Mouse (Mus musculus) ZHBTc4 (cell line): ENCODE data around the gene Plod2.

Source experiments
- DNase-seq: peaks from one replicate; pipeline ENCODE4 v3.0.0-alpha.2; 2011; ENCODE audit warnings: low read depth, low spot score

The Plod2 gene

DNA sequence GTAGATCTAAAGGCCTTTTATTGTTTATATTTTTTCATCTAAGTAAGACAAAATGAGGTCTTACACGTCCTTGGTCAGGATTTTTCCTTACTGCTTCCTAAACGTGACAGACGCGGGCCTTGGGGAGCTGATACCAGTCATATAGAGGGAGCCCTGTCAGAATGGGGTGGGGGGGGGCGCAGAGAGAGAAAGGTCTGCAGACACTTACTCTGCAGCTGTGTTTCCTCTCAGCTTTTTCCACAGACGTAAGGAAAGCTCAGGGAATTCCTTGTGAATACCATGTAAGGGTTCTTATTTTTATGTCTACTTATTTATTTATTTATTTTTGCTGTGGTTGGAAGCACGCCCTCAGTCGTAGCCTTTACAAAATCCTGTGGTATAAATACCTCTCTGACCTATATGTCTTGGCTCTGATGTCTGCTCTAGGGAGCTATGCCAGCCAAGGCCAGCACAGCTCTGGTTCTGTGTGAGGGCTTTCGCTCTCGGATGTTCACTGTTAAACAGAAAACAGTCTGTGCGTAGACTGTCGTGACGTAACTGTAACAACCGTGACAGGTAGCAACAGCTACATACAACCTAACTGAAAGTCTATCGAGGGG is 58.0 kb downstream of the Plod2 start:
- DNase-seq = no peak

GRCm38 (mm10) chr9:92601551-92601950 is 59.5 kb downstream of the Plod2 start:
- no peak for DNase-seq

DNA sequence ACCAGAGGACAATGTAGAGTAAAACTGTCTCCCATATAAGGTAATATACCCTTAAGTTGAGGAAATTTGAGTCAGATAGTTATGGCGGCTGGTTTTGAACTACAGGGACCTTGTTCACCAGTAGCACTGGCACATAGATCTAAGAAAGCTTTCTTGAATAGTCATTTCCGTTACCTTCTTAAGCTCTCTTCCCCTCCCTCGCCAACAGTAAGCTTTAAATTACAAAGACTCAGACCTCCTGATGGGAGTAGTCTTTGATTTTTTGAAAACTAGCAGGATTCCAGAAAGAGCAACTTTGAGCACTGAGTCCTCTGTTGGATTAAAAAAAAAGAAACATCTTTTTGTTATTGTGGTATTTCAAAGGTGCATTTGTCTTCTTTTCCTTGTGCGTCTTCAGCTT is 61.5 kb downstream of the Plod2 start:
- DNase-seq = peak; percentile 59

DNA sequence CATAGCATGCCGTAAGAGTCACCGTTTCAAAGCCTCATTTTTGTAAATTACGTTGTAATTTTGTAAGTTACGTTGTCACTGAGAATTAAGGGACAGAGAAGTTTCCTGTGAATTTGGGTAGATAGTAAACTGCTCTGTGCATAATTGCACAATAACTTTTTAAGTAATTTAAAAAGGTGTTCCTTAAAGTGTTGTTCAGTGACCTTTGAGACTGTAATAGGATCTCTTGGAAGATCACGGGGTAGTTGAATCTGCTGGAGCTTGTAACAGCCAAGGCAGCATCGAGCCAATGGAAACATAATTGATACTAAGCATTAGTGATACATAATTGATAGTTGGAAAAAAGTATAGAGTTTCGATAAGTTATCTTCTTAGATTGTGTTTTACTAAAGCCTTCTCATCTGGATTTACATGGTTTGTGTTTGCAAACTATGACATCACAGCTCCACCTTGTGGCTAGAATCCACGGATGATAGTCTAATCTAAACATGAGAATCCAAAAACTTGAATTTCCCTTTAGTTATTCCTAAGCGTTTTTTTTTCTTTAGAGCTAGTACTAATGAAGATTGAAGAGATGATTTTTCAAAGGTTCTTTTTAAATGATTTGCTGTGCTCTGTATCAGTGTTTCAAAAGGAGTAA is 68.7 kb downstream of the Plod2 start:
- peak; percentile 23 for DNase-seq

GRCm38 (mm10) chr9:92612641-92613040 is 70.6 kb downstream of the Plod2 start:
- DNase-seq = peak; percentile 57

DNA sequence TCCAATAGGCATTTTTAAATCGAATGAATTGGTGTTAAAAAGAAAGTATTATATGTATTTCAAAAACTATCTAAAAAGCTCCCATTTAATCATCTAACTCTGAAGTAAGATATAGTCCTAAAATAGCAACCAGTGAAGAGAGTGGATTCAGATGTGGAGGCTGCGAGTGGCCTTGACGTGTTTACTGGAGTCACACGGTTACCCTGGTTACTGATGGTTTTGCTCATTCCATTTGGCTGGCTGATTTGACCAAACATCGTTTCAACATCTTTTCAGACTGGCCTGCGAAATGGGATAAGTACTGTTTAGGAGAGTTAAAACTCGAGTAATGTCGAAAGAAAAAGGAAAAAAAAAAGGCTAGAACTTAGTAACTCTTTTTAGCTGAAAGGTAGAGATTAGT is 71.2 kb downstream of the Plod2 start:
- no peak for DNase-seq

DNA sequence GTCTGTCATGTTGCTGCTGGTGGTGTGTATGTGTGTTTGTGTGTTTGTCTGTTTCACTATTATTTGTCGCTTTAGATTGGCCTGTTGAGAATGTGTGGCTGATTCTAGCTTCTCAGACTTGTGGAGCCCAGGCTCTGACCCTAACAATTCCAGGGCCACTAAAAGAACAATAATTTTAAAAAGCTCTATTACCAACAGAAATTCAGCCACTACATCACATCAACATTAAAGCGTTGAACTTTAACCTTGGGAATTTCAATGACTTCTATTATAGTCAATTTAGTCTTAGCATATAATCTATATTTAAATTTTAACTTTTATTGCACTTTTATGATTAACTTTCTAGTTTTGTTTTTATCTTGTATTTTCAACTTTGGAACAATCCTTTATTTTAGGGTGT is 74.4 kb downstream of the Plod2 start:
- no peak for DNase-seq

DNA sequence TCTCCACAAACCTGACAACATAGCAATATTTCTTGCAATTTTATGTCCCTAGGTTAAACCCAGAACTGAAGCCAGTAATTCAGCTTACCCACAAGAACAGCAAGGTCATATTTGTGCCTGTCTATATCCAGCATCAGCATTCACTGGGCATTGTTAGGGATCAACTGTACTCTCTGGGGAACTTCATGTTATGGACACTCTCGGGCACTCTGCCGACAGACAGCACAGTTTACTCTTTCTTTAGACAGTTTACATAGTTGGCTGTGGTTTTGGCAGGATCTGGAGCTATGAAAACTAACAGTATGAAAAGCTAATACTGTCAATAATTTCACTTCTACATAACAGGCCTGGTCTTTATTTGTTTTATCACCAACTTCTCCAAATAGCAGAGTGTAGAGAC is 75.4 kb downstream of the Plod2 start:
- no peak for DNase-seq

GRCm38 (mm10) chr9:92620088-92620487 is 78.1 kb downstream of the Plod2 start:
- DNase-seq = no peak

DNA sequence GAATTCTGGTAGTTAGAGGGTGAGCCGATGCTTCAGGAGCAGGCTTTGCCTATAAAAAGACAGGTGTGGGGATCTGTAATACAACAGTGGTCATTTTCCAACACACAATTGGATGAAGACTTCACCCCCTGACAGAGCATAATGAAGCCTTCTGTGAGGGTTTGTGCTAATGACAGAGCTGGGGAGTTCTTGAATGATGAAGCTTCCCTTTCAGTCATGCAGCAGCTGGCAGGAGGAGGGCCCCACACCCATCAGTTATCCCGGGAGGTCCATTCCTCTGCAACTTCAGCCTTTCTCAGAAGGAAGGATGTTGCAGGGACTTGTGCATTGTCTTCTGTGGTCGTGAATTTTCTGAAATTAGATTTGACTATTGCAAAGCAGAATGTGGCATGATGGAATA is 79.2 kb downstream of the Plod2 start:
- no peak for DNase-seq

GRCm38 (mm10) chr9:92621878-92622282 is 79.9 kb downstream of the Plod2 start:
- no peak for DNase-seq

- DNase-seq = no peak
Measured at GRCm38 (mm10) chr9:92634792-92635191, 92.8 kb downstream of the Plod2 start.

DNA sequence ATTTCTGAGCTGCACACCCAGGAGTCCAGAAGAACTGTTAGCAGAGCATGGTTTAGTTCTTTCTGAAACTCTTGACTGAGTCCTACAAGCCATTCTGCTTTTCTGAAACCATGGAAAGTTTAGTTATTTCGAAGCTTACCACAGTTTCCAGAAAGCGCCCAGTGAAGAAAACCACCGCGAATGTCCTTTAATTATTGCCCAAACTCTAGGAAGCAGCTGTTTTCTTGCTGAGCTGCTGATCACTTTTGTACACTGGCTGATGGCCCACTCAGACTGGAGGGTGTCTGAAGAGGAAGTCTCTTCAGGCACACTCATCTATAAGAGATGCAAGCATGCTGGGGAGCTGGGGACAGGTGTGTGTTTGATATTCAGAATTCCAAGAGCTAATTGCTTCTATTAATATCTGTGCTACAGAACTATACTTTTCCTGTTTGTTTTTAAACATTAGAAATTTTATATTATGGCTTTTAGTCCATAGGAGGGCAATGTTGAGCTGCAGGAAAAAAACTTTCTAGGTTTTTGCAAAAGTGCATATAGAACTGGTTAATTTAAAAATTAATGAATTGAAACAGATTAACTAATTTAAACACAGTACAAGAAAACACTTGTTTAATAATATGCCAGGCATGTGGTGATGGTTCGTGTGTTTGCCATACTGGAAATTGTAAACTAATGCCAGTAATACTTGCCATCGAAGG is 97.3 kb downstream of the Plod2 start:
- no peak for DNase-seq

DNA sequence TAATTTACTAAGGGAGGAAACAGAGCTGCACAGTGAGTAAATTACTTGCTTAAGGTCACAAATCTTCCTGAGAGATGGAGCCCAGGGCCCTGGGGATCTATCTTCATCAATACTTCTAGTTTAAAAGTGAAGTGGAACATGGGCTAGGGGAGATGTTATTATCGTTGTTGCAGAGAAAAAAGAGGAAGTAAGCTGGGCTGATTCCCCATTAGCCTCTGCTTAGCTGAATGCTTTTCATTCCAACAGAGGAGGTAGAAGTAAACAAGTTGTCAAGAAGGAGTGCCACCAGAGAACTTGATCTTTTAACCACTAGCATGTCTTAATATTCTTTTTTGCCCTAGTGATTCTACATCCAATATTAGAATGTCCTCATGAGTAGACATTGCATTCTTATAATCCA is 99.7 kb downstream of the Plod2 start:
- no peak for DNase-seq
